Mouse (Mus musculus): ENCODE measurements around the gene Tomm40.
"Not testable (repeated sequence)": the region's sequence is repeated elsewhere in the genome, so short reads cannot be mapped to it uniquely, and the experiment has no call there.

Tomm40 gene

DNA sequence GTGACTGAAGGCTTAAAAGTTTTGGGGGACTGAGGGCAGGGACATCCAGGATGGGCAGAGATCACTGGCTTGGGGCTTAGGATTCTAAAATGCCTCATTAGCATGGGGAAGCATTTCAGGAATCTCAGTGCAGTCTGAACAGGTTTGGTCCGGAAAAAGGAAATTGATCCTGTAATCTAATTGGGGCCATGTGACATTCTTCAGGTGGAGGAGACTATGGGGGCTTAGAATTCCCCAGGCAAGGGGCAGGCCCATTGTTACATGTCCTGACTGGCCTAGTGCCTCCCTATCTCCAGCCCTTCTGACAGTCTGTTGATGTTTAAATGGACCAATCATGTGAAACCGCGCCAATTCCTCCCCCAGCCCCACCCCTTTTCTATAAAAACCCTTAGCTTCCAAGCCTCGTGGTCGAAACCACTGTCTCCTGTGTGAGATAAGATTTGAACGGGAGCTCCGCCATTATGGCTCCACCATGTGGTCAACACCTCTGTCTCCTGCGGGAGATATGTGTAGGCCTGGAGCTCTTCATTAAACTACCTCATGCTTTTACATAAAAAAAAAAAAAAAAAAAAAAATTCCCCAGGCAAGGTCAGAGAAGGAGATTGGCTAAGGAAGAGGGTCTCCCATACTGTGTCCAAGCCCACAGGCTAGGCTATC lies 28.2 kb downstream of the Tomm40 start:
- not testable (repeated sequence) for DNase-seq (ENCODE audit: low spot score in 2 of 2)

DNA sequence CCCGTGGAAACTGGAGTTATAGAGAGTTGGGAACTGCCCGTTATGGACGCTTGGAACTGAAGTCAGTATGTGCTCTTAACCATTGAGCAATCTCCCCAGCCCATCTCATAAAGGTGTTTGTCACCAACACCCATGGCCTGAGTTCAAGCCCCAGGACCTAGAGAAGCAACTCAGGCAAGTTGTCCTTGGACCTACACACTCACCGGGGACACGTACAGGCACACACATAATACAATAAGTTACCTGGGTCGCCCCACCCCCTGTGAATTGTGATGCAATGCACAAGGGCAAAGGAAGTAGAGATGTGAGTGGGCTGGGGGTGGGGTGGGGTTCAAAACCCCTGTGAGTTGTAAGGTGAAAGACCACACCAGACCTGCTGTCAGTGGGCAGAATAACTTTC lies 28.7 kb downstream of the Tomm40 start:
- no peak for DNase-seq (ENCODE audit: low spot score in 2 of 2)

DNA sequence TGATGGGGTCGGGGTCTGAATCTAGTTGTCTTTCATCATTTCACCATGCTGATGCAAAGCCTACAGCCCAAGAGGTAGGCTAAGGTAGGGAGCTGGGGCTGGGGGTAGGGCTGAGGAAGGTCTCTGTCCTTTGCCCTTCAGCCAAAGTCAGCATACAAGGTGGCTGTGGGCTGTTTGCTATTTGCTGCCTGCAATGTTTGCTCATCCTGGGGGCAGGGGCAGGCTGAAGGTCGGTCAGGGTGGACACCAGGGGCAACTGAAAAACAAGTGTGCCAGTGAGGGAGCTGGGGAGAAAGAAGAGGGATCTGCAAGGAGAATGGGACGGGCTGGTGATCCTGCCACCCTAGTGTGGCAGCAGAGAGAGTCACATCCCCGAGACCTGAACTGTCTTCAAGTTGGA lies 29.9 kb downstream of the Tomm40 start:
- no peak for DNase-seq (ENCODE audit: low spot score in 2 of 2)

DNA sequence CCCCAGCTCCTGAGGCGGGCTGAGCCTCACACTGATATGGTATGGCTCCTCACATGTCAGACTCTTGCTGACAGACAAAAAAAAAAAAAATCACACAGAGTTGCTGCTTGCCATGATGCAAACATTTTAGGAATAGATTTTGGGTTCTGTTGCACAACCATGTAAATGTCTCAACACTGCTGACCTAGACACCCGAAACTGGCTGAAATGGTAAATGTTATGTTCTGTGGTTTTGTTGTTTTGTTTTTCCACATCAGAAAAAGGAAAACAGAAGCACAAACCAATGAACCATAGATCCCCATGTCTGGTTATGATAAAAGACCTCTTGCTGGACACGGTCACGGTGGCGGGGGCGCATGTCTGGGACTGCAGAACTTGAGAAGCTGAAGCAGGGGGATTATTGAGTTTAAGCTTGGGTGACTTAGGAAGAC lies 31.5 kb downstream of the Tomm40 start:
- DNase-seq (ENCODE audit: low spot score in 2 of 2), result no peak

DNA sequence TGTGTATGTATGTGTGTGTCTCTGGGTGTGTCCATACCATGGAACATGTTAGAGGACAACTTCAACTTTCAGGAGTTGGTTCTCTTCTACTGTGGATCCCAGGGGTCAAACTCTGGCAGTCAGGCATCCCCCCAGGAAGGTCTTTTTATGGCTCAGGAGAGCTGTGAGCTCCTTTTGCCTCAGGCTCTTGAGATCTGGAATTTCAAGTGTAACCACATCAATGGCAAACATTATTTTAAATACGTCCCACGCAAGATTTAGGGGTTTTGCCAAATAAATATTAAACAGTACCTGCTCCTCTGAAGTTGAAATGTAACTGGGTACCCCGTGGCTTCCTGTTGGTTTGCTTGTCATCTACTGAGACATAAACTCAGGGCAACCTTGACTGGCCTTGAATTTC lies 32.3 kb downstream of the Tomm40 start:
- DNase-seq (ENCODE audit: low spot score in 2 of 2), result no peak

DNA sequence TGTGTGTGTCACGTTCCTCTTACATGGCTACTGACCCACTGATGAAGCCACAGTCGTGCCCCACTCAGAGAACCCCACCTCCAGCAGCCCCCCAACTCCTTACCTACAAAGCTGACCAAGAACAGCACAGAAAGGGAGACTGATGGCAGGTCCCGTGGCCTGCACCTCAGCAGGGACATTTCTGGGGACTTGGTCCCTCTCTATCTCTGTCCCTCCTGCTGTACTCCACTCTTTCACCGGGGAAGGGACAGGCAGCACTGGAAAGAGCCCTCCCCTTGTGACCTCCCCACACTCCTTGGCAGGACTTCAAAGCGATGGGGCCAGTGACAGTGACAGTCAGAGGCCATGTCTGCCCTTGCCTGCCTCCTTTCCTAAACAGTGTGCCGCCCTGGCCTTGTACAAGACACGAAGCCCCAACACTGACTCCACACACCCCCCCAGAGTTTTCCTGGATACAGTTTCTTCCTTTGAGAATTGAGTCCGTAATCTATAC lies 34.0 kb downstream of the Tomm40 start, which contains the start of the genes Gm44805 and Apoc4:
TSS of gene Gm44805 (minus strand) at position 222 of the 493 bp plus-strand sequence.
TSS of gene Apoc4 (minus strand) at position 278 of the 493 bp plus-strand sequence.
- no peak for DNase-seq (ENCODE audit: low spot score in 2 of 2)

DNA sequence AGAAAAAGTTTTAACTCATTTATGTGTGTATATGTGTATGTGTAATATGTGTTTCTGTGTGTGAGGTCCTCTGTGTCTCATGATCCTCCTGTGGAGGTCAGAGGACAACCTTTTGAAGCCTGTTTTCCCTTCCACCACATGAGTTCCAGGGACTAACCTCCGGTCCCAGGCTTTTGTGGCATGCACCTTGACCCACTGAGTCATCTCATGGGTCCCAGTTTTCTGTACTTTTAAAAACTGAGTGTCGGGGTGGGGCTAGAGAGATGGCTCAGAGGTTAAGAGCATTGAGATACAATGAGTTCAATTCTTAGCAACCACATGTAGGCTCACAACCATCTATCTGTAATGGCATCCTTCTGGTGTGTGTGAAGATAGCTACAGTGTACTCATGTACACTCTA lies 34.5 kb downstream of the Tomm40 start:
- no peak for DNase-seq (ENCODE audit: low spot score in 2 of 2)

DNA sequence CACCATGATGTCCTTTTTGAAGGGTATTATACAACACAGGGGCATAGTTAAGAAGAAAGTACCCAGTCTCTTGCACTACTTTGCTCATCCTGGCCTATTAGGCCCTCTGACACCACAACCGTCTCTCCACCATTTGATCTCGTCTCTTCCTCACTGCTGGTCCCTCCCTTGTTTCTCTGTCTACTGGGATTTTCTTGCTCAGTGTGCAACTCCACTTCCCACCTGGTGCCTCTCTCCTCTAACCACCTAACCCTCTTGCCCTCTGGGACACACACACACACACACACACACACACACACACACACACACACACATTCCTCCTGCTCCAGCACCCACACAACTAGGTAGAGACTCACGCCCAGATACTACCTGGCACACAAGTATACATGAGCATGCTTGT lies 36.3 kb downstream of the Tomm40 start:
- no peak for DNase-seq (ENCODE audit: low spot score in 2 of 2)

DNA sequence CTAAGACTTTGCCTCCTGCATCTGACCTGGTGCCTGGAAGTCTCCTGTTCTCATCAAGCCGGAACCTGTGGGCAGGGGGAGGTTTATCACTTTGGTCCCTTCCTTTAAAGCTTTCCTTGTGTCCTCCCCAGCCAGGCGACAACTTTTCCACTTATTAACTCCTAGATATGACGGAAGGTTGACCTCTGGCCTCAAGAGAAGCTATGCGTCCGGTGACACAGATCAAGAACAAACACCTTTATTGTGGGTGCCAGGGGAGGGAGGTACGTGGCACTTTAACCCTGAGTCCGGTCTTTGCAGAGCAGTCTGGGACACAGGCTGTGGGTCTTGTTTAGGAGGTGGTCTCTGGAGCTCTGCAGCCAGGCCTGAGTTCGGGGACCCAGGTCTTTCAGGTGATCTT lies 37.4 kb downstream of the Tomm40 start, which contains the start of gene Apoc2:
TSS of gene Apoc2 (minus strand) at position 70 of the 400 bp plus-strand sequence.
- no peak for DNase-seq (ENCODE audit: low spot score in 2 of 2)

DNA sequence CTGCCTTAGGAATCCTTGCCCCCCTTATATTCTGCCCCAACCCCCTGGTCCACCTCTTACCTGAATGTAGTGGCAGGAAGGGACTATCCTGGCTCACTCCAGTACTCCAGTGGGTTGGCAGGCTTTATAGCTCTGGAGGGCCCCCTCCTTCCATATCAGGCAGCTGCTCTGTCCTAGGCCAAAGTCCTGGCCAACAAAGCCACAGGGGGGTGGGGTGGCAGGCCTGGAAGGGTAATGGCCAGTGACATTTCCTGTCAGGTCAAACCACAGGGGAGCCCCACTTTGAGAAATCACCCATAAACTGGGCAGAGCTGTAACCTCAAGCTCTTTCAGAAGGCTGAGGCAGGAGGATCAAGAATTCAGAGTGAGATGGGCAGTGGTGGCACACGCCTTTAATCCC lies 38.6 kb downstream of the Tomm40 start:
- DNase-seq (ENCODE audit: low spot score in 2 of 2), result no peak

DNA sequence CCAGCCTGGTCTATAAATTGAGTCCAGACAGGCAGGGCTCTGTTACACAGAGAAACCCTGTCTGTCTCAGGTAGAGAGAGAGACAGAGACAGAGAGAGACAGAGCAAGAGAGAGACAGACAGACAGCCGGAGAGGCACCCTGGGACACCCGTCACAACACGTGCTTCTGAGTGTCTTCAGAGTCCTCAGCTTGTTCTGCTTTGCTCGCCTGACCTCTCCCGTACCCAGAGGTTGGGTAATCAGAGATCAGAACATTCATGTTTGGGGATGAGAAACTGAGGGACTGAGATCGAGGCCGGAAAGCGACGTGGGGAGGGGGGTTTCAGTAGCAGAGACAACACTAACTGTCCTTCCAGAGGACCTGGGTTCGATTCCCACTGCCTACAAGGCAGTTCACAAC lies 39.4 kb downstream of the Tomm40 start:
- no peak for DNase-seq (ENCODE audit: low spot score in 2 of 2)

DNA sequence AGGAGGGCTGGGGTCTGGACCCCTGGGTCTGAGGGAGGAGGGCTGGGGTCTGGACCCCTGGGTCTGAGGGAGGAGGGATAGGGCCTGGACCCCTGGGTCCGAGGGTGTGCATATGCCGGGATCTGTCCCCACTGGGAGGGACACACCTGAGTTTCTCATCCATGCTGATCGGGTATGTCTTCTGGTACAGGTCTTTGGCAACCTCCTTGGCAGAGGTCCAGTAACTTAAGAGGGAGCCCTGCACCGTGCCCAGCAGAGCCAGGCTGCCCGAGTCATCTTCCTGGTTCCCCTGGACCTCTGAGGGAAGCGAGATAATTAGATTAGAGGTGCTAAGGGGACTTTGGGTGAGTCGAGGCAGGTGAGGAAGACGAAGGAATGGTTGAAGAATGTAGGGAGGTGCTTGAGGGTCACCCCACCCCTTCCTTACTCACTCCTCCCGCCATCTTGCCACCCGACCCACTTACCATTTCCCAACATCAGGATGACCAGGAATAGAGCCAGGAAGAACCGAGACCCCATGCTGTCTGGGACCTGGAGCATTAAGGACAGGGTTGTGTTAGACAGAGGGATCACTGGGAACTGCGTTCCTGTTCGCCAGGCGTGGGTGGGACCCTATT lies 42.0 kb downstream of the Tomm40 start:
- DNase-seq (ENCODE audit: low spot score in 2 of 2), result no peak

DNA sequence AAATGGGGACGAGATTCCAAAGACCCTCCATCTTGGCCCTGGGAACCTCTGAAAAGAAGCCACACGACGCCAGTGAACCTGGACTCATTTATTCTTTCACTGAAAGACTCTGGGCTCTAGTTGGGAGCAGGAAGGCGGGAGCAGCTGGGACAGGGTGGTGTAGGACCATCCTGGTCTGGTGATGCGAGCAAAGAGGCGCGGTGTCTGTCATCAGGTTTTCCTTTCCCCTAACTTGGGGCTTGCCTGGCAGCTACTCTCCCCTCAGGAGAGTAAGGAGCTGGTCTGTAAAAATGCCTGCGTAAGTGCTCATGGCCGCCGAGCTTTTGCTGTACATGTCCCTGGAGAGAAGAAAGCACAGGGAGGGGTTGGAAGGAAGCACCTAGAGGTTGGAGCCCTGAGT lies 43.7 kb downstream of the Tomm40 start:
- no peak for DNase-seq (ENCODE audit: low spot score in 2 of 2)

DNA sequence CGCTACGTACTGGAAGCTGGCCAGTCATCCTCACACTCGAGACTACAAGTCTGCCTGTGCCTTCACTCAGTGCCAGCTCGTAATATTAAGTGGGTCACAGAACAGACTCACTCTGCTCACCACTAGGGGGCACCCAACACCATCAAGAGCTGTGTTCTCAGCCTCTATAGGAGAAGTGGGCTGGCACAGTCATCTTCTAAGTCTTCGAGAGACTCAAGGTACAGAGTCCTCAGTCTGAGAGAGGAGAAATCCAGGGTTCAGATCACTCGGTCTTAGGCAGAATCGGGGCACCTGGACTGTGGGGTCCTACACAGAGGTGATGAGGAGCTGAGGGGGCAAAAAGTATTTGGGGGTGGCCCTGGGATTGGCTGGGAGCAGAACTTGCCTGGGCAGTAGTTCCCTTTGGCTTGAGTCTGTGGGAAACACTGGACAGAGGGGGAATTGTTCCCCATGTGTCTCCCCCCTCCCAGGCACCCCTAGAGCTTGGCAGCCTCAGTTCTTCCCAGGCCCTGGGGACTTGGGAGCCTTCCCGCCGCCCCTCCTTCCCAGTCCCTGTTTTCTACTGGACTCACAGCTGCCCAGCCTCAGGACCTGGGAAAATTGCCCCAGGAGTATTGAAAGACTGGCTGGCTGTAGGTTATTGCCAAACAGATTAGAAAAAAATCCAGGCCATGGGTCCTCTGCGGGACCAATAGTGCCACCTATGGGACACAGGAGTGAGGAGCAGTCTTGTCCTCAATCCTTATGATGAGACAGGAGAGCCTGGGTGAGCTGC lies 46.1 kb downstream of the Tomm40 start:
- DNase-seq (ENCODE audit: low spot score in 2 of 2), result peak; percentile 91 to 94

DNA sequence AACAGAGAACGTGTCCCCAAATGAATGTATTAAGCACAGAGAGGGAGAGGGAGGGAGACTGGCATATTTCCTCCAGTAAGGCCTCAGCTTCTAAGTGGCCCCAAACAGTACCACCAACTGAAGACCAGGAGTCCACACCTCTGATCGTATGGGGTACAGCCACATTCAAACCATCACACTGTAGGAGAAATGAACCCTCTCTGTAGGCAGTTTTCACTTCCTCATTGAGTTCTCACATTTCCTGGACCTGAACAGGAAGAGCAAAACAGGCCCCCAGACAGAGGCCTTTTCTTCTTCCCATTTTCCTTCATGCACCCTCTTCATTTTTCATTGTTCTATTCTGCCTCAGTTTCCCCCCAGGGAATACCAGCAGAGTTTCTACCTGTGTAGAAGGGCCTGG lies 47.8 kb downstream of the Tomm40 start:
- DNase-seq (ENCODE audit: low spot score in 2 of 2), result no peak

DNA sequence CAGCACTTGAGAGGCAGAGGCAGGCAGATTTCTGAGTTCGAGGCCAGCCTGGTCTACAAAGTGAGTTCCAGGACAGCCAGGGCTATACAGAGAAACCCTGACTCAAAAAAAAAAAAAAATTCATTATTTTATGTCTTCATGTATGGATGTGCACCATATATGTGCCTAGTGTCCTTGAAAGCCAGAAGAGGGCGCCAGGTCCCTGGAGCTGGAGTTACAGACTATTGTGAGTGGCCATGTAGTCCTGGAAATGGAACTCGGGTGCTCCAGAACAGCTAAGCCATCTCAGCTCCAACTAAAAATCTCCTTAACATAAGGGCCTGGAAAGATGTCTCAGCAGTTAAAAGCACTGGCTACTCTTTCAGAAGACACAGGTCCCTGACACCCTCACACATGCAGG lies 48.5 kb downstream of the Tomm40 start:
- DNase-seq (ENCODE audit: low spot score in 2 of 2), result no peak

DNA sequence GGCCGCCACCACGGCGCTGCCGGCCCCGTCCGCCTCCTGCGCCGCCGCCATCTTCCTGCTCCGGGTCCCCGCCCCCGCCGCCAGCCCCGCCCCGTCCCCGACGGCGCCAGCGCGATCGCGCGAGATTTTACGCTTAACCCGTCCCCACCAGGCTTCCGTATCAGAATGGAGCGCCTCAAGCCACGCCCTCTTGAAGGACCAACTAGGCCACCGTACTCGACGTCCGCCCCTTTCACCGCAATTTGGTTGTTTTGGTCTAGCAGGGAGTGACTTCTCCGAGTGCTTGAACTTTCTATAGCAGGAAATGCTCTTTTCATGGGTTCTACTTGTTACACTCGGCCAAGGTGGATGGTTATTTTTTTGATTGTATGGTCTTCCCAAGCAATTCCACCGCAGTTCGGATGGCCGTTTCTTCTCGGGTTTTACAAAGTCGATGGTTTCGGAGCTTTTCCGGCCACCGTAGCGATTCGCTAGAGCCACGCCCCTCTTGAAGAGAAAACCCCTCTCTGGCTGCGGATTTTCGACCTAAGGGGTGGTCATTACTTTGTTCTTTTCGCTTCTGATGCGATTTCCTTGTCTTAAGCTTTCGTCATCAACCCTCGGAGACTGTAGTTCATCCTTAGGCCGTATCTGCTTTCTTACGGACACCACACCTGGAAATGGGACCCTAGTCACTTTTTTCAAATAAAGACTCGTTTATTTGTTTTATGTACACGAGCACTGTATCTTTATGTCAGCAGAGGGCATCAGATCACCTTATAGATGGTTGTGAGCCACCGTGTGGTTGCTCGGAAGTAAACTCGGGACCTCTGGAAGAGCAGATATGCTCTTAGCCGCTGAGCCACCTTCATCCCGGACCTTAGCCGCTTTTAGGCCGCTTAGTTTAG lies 50.0 kb downstream of the Tomm40 start, which contains the start of gene Clptm1:
TSS of gene Clptm1 (minus strand) at position 79 of the 887 bp plus-strand sequence.
- DNase-seq (ENCODE audit: low spot score in 2 of 2), result peak; percentile 94 to 98

DNA sequence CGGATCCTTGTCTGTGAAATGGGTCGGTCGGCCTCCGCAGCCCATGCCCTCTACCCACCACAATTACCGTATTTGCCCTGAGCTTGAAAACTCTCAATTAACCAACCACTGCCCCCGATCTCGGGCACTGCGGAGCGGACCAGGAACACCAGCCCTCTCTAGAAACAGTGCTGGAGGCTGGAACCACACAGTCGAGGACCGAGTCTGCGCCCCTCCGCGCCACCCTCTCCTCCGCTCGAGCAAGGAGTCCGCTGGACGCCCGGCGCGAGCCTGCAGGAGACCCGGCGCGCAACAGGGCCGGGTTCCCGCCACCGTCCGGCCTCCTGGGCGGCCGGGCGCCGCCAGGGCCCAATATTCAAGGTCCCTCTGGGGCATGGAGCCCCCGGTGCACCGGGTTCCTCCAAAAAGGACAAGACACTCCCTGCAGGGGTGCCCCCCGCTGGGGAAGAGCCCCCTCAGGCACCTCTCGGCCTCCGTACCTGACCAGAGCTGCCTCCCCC lies 50.7 kb downstream of the Tomm40 start:
- DNase-seq (ENCODE audit: low spot score in 2 of 2), result no peak

DNA sequence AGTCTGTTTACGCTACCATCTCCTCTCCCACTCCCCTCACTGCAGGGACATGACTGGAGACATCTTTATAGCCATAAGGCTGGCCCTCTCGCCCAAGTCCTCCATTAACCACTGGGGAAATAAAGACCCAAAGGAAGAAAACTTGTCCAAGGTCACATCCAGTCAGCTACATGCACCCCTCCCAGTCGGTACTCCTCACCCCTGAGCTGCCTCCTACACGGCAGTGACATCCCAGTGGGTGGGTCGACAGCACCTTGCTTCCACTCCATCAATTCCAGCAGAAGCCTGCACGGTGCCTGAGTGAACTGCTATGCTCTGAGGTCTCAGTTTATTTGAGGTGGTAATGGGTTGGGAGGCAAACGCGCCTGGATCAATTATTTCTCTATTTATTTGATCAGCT lies 51.3 kb downstream of the Tomm40 start:
- no peak for DNase-seq (ENCODE audit: low spot score in 2 of 2)

DNA sequence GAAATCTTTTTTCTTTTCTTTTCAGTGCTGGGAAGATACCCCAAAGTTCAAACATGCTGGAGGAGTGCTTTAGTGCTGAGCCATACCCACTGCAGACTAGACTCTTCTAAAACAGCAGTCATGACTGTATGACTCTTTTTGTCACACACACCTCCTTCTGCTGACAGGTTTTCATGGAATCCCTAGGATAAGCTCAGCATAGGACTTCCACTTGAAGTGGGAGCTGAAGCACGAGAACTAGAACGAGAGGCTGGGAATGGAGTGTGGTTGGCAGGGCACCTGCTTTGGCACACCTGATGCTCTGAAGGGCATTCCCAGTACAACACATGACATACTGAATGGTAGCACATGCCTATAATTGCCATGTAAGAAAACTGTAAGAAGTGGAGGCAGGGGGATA lies 62.6 kb downstream of the Tomm40 start:
- DNase-seq (ENCODE audit: low spot score in 2 of 2), result peak; percentile 70 to 79
